Mouse (Mus musculus) limb, embryonic 13.5 days (tissue): ENCODE measurements around the gene Nubpl. TPM values are rescaled to one million over a fixed set of nuclear protein-coding genes. Genes with fewer than 3 reads are reported as not detected.
"Not testable (repeated sequence)": the region's sequence is repeated elsewhere in the genome, so short reads cannot be mapped to it uniquely, and the experiment has no call there.

Experiments
- ATAC-seq: fragments of 200-750 bp; cut with Nextera tagmentation; 2 replicates; pipeline ENCODE4 v1.8.0; 2017; ENCODE audit warnings: low read depth, moderate number of reproducible peaks, moderate TSS enrichment; ENCODE audit not compliant: low FRiP score
- H3K27ac ChIP-seq: fragments of 300-500 bp; sonication (generic); 2 replicates; pipeline ENCODE4 v1.5.1; 2015; ENCODE audit warnings: inconsistent platforms, mild to moderate bottlenecking, moderate library complexity
- H3K27me3 ChIP-seq: fragments of 300-500 bp; sonication (generic); 2 replicates; pipeline ENCODE4 v1.6.1; 2015; ENCODE audit warnings: mild to moderate bottlenecking, inconsistent platforms
- H3K36me3 ChIP-seq: fragments of 300-500 bp; sonication (generic); 2 replicates; pipeline ENCODE4 v1.6.1; 2015; ENCODE audit warnings: inconsistent platforms, mild to moderate bottlenecking, moderate library complexity
- H3K4me1 ChIP-seq: fragments of 300-500 bp; sonication (generic); 2 replicates; pipeline ENCODE4 v1.6.1; 2015; ENCODE audit warnings: inconsistent platforms
- H3K4me2 ChIP-seq: fragments of 300-500 bp; sonication (generic); replicated peaks from 2 replicates; pipeline ENCODE4 v1.6.1; 2015; ENCODE audit warnings: inconsistent platforms, mild to moderate bottlenecking, moderate library complexity
- H3K4me3 ChIP-seq: fragments of 300-500 bp; sonication (generic); 2 replicates; pipeline ENCODE4 v1.5.1; 2015; ENCODE audit warnings: moderate library complexity, mild to moderate bottlenecking, inconsistent platforms
- H3K9ac ChIP-seq: fragments of 300-500 bp; sonication (generic); 2 replicates; pipeline ENCODE4 v1.6.1; 2015; ENCODE audit warnings: mild to moderate bottlenecking, inconsistent platforms
- H3K9me3 ChIP-seq: fragments of 300-500 bp; sonication (generic); 2 replicates; pipeline ENCODE4 v1.6.1; 2016; ENCODE audit warnings: inconsistent platforms
- WGBS: fragments of 180-500 bp; shearing (Covaris S2); methylation state at CpG from one replicate; pipeline ENCODE4 v1.1.7; 2015; 5-methylcytosine and 5-hydroxymethylcytosine counted together
- polyA plus RNA-seq: library from polyadenylated mRNA; unstranded; fragments of >200 nt; fragmentation: Nextera tagmentation; extraction: Ambion mirVana; gene quantifications from 2 replicates; pipeline ENCODE4 v1.2.1, GENCODE M21; 2015

Nubpl gene
- polyA plus RNA-seq, 1 experiment from 2014 or later = 13.8 TPM

- Histone ChIP-seq H3K9me3 (peaks cover 4% of the 10 kb centered on the region; the same call in 1 of the 2 replicates), H3K36me3 (no peaks in the 10 kb centered on the region), H3K4me3 (no peak overlapping the region), H3K4me2 (no peak overlapping the region), H3K9ac (no peak overlapping the region), H3K27me3 (no peaks in the 10 kb centered on the region), H3K4me1 (no peaks in the 10 kb centered on the region), H3K27ac (no peak overlapping the region)
- no peak for ATAC-seq
These were observed 66.9 kb downstream of the Nubpl start for GRCm38 (mm10) chr12:52164414-52164813.

- H3K9me3 ChIP-seq = no peaks in the 10 kb centered on the region
- H3K36me3 ChIP-seq = no peaks in the 10 kb centered on the region
- WGBS = 48% methylated on average over 1 of the region's 1 CpGs
- H3K27ac ChIP-seq = peak overlapping the region; percentile 75
- H3K4me2 ChIP-seq = no peak overlapping the region; the same call in 1 of the 2 replicates
- H3K9ac ChIP-seq = no peak overlapping the region
- no peak overlapping the region for H3K4me3 ChIP-seq
- H3K27me3 ChIP-seq = no peaks in the 10 kb centered on the region
- H3K4me1 ChIP-seq = peaks cover 10% of the 10 kb centered on the region
- ATAC-seq = peak; percentile 40
These were observed 88.8 kb downstream of the Nubpl start for GRCm38 (mm10) chr12:52186205-52186793.

- H3K27ac ChIP-seq = no peak overlapping the region
- H3K9ac ChIP-seq = no peak overlapping the region
- H3K4me2 ChIP-seq = no peak overlapping the region
- ATAC-seq = peak; percentile 76; the same call in 1 of the 2 replicates
- no peaks in the 10 kb centered on the region for H3K27me3 ChIP-seq
- H3K4me1 ChIP-seq = peaks cover 10% of the 10 kb centered on the region
- no peaks in the 10 kb centered on the region for H3K36me3 ChIP-seq
- H3K9me3 ChIP-seq = no peaks in the 10 kb centered on the region
- H3K4me3 ChIP-seq = no peak overlapping the region
- WGBS = 29% methylated on average over 5 of the region's 5 CpGs
These were observed 89.5 kb downstream of the Nubpl start for GRCm38 (mm10) chr12:52186963-52187590.

GRCm38 (mm10) chr12:52198471-52198870 lies 100.9 kb downstream of the Nubpl start:
- ATAC-seq = no peak
- H3K9ac ChIP-seq = no peak overlapping the region

GRCm38 (mm10) chr12:52209121-52209610 lies 111.6 kb downstream of the Nubpl start:
- no peak overlapping the region for H3K4me3 ChIP-seq
- ATAC-seq = no peak
- H3K4me2 ChIP-seq = no peak overlapping the region
- no peaks in the 10 kb centered on the region for H3K36me3 ChIP-seq
- no peak overlapping the region for H3K9ac ChIP-seq
- no peaks in the 10 kb centered on the region for H3K27me3 ChIP-seq
- 85% methylated on average over 3 of the region's 3 CpGs for WGBS
- no peaks in the 10 kb centered on the region for H3K4me1 ChIP-seq
- H3K9me3 ChIP-seq = no peaks in the 10 kb centered on the region
- no peak overlapping the region for H3K27ac ChIP-seq

More at GRCm38 (mm10) chr12:52198471-52198870, 100.9 kb downstream of the Nubpl start:
- Histone ChIP-seq H3K4me2 (no peak overlapping the region), H3K36me3 (no peaks in the 10 kb centered on the region), H3K9me3 (no peaks in the 10 kb centered on the region), H3K4me3 (no peak overlapping the region), H3K27me3 (no peaks in the 10 kb centered on the region), H3K4me1 (no peaks in the 10 kb centered on the region), H3K27ac (no peak overlapping the region)
- WGBS = 76% methylated on average over 4 of the region's 4 CpGs

- H3K27ac ChIP-seq = no peak overlapping the region
- no peaks in the 10 kb centered on the region for H3K36me3 ChIP-seq
- no peaks in the 10 kb centered on the region for H3K27me3 ChIP-seq
- H3K4me1 ChIP-seq = no peaks in the 10 kb centered on the region
- no peak overlapping the region for H3K4me3 ChIP-seq
- H3K4me2 ChIP-seq = no peak overlapping the region
- no peaks in the 10 kb centered on the region for H3K9me3 ChIP-seq
- ATAC-seq = no peak
- H3K9ac ChIP-seq = no peak overlapping the region
These were observed 113.6 kb downstream of the Nubpl start for GRCm38 (mm10) chr12:52211144-52211543.

GRCm38 (mm10) chr12:52214837-52215236 lies 117.3 kb downstream of the Nubpl start:
- H3K4me3 ChIP-seq = no peak overlapping the region
- no peak for ATAC-seq
- WGBS = 70% methylated on average over 2 of the region's 2 CpGs
- H3K36me3 ChIP-seq = no peaks in the 10 kb centered on the region
- no peak overlapping the region for H3K27ac ChIP-seq
- no peak overlapping the region for H3K9ac ChIP-seq
- no peaks in the 10 kb centered on the region for H3K4me1 ChIP-seq
- no peaks in the 10 kb centered on the region for H3K9me3 ChIP-seq
- H3K27me3 ChIP-seq = no peaks in the 10 kb centered on the region
- H3K4me2 ChIP-seq = no peak overlapping the region

- no peaks in the 10 kb centered on the region for H3K27me3 ChIP-seq
- no peak overlapping the region for H3K4me3 ChIP-seq
- H3K4me1 ChIP-seq = no peaks in the 10 kb centered on the region
- H3K9me3 ChIP-seq = no peaks in the 10 kb centered on the region
- no peak overlapping the region for H3K4me2 ChIP-seq
- 87% methylated on average over 4 of the region's 4 CpGs for WGBS
- H3K9ac ChIP-seq = no peak overlapping the region
- H3K27ac ChIP-seq = no peak overlapping the region
- no peak for ATAC-seq
- no peaks in the 10 kb centered on the region for H3K36me3 ChIP-seq
These were observed 127.4 kb downstream of the Nubpl start for GRCm38 (mm10) chr12:52224954-52225353.

- Histone ChIP-seq H3K36me3 (no peaks in the 10 kb centered on the region), H3K27me3 (no peaks in the 10 kb centered on the region), H3K27ac (no peak overlapping the region), H3K4me3 (no peak overlapping the region), H3K4me1 (no peaks in the 10 kb centered on the region), H3K4me2 (no peak overlapping the region), H3K9me3 (no peaks in the 10 kb centered on the region), H3K9ac (no peak overlapping the region)
- ATAC-seq = no peak
- 93% methylated on average over 3 of the region's 3 CpGs for WGBS
These were observed 131.2 kb downstream of the Nubpl start for GRCm38 (mm10) chr12:52228746-52229145.

GRCm38 (mm10) chr12:52231929-52232328 lies 134.4 kb downstream of the Nubpl start:
- WGBS = 86% methylated on average over 3 of the region's 3 CpGs
- not testable (repeated sequence) for H3K4me3 ChIP-seq, ATAC-seq

GRCm38 (mm10) chr12:52242712-52243111 lies 145.2 kb downstream of the Nubpl start:
- H3K27ac ChIP-seq = no peak overlapping the region
- H3K4me1 ChIP-seq = no peaks in the 10 kb centered on the region
- ATAC-seq = no peak
- WGBS = 87% methylated on average over 2 of the region's 2 CpGs
- no peak overlapping the region for H3K9ac ChIP-seq
- H3K9me3 ChIP-seq = no peaks in the 10 kb centered on the region
- no peaks in the 10 kb centered on the region for H3K27me3 ChIP-seq
- no peak overlapping the region for H3K4me3 ChIP-seq
- H3K4me2 ChIP-seq = no peak overlapping the region
- no peaks in the 10 kb centered on the region for H3K36me3 ChIP-seq

More at GRCm38 (mm10) chr12:52231929-52232328, 134.4 kb downstream of the Nubpl start:
- not testable (repeated sequence) for H3K27me3 ChIP-seq, H3K9ac ChIP-seq, H3K4me1 ChIP-seq, H3K9me3 ChIP-seq, H3K4me2 ChIP-seq, H3K36me3 ChIP-seq, H3K27ac ChIP-seq

- no peaks in the 10 kb centered on the region for H3K9me3 ChIP-seq
- H3K9ac ChIP-seq = no peak overlapping the region
- no peak overlapping the region for H3K4me3 ChIP-seq
- no peak overlapping the region for H3K27ac ChIP-seq
- H3K36me3 ChIP-seq = no peaks in the 10 kb centered on the region
- H3K4me2 ChIP-seq = no peak overlapping the region
- H3K27me3 ChIP-seq = no peaks in the 10 kb centered on the region
- H3K4me1 ChIP-seq = no peaks in the 10 kb centered on the region
- 85% methylated on average over 9 of the region's 9 CpGs for WGBS
- ATAC-seq = no peak
These were observed 149.9 kb downstream of the Nubpl start for GRCm38 (mm10) chr12:52247438-52247837.

- Histone ChIP-seq H3K36me3 (no peaks in the 10 kb centered on the region), H3K9me3 (no peaks in the 10 kb centered on the region), H3K9ac (no peak overlapping the region), H3K4me2 (no peak overlapping the region), H3K4me3 (no peak overlapping the region), H3K4me1 (no peaks in the 10 kb centered on the region), H3K27me3 (no peaks in the 10 kb centered on the region), H3K27ac (no peak overlapping the region)
- WGBS = 70% methylated on average over 2 of the region's 2 CpGs
- ATAC-seq = no peak
These were observed 151.0 kb downstream of the Nubpl start for GRCm38 (mm10) chr12:52248531-52248930.
